Mouse (Mus musculus) frontal cortex, postnatal 10 days (tissue): ENCODE data around the gene Myo6.

Experiments
- DNase-seq, 2 experiments: peaks; one replicate each; pipeline ENCODE4 v3.0.0; 2022; ENCODE audit warnings: low spot score in 2 of 2, mixed read lengths in 1 of 2

Myo6 gene

GRCm38 (mm10) chr9:80233831-80234455 is 69.1 kb downstream of the Myo6 start:
- no peak for DNase-seq

- DNase-seq: no peak
These were observed 72.5 kb downstream of the Myo6 start for GRCm38 (mm10) chr9:80237184-80237799.

GRCm38 (mm10) chr9:80241719-80242118 is 76.9 kb downstream of the Myo6 start:
- DNase-seq: no peak

GRCm38 (mm10) chr9:80252146-80252545 is 87.3 kb downstream of the Myo6 start:
- DNase-seq: no peak

GRCm38 (mm10) chr9:80253241-80253640 is 88.4 kb downstream of the Myo6 start:
- no peak for DNase-seq

GRCm38 (mm10) chr9:80256561-80256960 is 91.7 kb downstream of the Myo6 start:
- DNase-seq: no peak

- no peak for DNase-seq
These were observed 93.6 kb downstream of the Myo6 start for GRCm38 (mm10) chr9:80258396-80258795.

GRCm38 (mm10) chr9:80260905-80261304 is 96.1 kb downstream of the Myo6 start:
- DNase-seq: no peak

GRCm38 (mm10) chr9:80262367-80263026 is 97.7 kb downstream of the Myo6 start:
- DNase-seq: no peak

- DNase-seq: no peak
These were observed 101.3 kb downstream of the Myo6 start for GRCm38 (mm10) chr9:80266086-80266485.

GRCm38 (mm10) chr9:80266507-80266906 is 101.7 kb downstream of the Myo6 start:
- DNase-seq: no peak

GRCm38 (mm10) chr9:80269596-80269995 is 104.8 kb downstream of the Myo6 start:
- no peak for DNase-seq

GRCm38 (mm10) chr9:80272951-80273350 is 108.1 kb downstream of the Myo6 start:
- no peak for DNase-seq

- DNase-seq: no peak
These were observed 110.4 kb downstream of the Myo6 start for GRCm38 (mm10) chr9:80275053-80275771.

GRCm38 (mm10) chr9:80275772-80276134 is 110.9 kb downstream of the Myo6 start:
- DNase-seq: no peak

GRCm38 (mm10) chr9:80277157-80277556 is 112.3 kb downstream of the Myo6 start:
- no peak for DNase-seq

GRCm38 (mm10) chr9:80277770-80278169 is 112.9 kb downstream of the Myo6 start:
- no peak for DNase-seq

- no peak for DNase-seq
These were observed 115.9 kb downstream of the Myo6 start for GRCm38 (mm10) chr9:80280724-80281123.

- no peak for DNase-seq
These were observed 117.6 kb downstream of the Myo6 start for GRCm38 (mm10) chr9:80282426-80282825.

- no peak for DNase-seq
These were observed 119.8 kb downstream of the Myo6 start for GRCm38 (mm10) chr9:80284539-80285174.

GRCm38 (mm10) chr9:80286845-80287244 is 122.0 kb downstream of the Myo6 start:
- DNase-seq: no peak

- no peak for DNase-seq
These were observed 128.3 kb downstream of the Myo6 start for GRCm38 (mm10) chr9:80293056-80293584.
